15 mouse cellular contexts compared by ENCODE assay signal in the genomic region with DNA sequence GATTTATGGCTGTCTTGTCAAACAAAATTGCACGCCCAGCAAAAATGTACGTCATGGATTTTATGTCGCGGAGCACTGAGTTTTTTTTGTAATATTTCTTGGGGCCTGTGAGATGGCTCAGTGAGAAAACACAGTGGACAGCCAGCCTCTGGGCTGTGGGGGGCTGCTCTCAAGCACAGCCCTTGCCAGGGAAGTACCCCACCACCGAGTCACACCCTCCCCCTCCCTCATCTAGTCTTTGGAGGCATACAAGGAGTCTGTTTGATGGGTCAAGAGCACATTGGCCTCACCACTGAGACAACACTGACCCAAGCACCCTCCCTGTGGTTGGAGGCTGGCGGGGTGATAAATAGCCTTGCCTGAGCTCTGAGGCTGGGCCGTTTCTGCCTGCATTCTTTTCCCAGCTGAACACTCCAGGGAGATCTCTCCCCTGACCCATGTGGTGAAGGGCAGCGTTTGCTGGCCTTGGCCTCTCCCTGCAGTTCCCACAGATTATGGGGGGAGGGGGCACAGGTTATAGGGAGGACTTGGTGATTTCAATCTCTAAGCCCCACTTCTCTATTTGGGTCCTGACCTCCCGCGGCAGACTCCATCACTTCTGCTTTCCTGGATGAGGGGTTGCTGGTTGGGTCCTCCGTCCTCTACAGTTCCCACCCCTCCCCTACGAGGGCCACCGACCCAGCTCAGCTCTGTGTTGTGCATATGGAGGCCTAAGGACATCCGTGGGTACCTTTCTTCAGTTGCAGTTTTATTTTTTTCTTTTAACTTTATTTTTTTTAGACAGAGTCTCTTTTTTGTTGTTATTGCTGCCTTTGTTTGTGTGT. TPM values are rescaled to one million over a fixed set of nuclear protein-coding genes. Genes with fewer than 3 reads are reported as not detected.
A peak's percentile ranks its signal among the peaks of the same experiment; 100 is the strongest.
DNase-seq lines count a peak whose midpoint lies in the region; ATAC-seq and TF ChIP-seq lines count a peak whose summit lies in the region.
"Had no signal": no experiment of that assay in that cellular context is flagged by ENCODE, and none has a peak within 500 bp of the region (broad histone marks: within the 10 kb centered on the region; RNA-seq: fewer than 3 reads in every experiment).

No protein-coding gene starts in this region.

- ATAC-seq in kidney, postnatal 0 days (replicated peaks; ENCODE audit: low FRiP score, low read depth) = no peak
- ATAC-seq in common myeloid progenitor, adult 5-6 weeks (replicated peaks; ENCODE audit: low read depth, poor library complexity, severe bottlenecking) = peak; percentile 71
- ATAC-seq in hindbrain, embryonic 11.5 days (ENCODE audit: low FRiP score) = peak; percentile 71
- ATAC-seq in monocyte, adult 5-6 weeks (replicated peaks; ENCODE audit: insufficient number of reproducible peaks, low FRiP score, low TSS enrichment, poor library complexity, severe bottlenecking) = peak; percentile 62
- ATAC-seq: lung, postnatal 0 days had no signal

- H3K4me3 ChIP-seq in kidney, postnatal 0 days (replicated peaks; ENCODE audit: low read depth, low read length) = no peak overlapping the region
- H3K4me3 ChIP-seq in hindbrain, embryonic 11.5 days (ENCODE audit: low read depth, low read length) = no peak overlapping the region
- H3K4me3 ChIP-seq: limb, embryonic 13.5 days; neural tube, embryonic 12.5 days had no signal

- H3K36me3 ChIP-seq in kidney, postnatal 0 days (ENCODE audit: insufficient read depth, low read length) = no peaks in the 10 kb centered on the region
- no peaks in the 10 kb centered on the region for H3K36me3 ChIP-seq in hindbrain, embryonic 11.5 days (ENCODE audit: control insufficient read depth, insufficient read depth, low read length)
- H3K36me3 ChIP-seq: limb, embryonic 13.5 days; neural tube, embryonic 12.5 days had no signal

- no peak overlapping the region for H3K9ac ChIP-seq in kidney, postnatal 0 days (ENCODE audit: low read depth, low read length)
- H3K9ac ChIP-seq in hindbrain, embryonic 11.5 days (ENCODE audit: low read depth, low read length) = 0 out of 2 replicates have a peak overlapping the region, but pooled peaks have one; percentile 4
- H3K9ac ChIP-seq: limb, embryonic 13.5 days; neural tube, embryonic 12.5 days had no signal

- no peak overlapping the region for H3K27ac ChIP-seq in kidney, postnatal 0 days
- peak overlapping the region; percentile 72 for H3K27ac ChIP-seq in hindbrain, embryonic 11.5 days (ENCODE audit: low read depth, low read length)
- H3K27ac ChIP-seq: limb, embryonic 13.5 days; neural tube, embryonic 12.5 days had no signal

- H3K4me1 ChIP-seq in kidney, postnatal 0 days (replicated peaks; ENCODE audit: insufficient read depth, low read length) = 0 out of 2 replicates have a peak, but pooled peaks cover 3% of the 10 kb centered on the region
- H3K4me1 ChIP-seq in hindbrain, embryonic 11.5 days (replicated peaks; ENCODE audit: control insufficient read depth, insufficient read depth, low read length) = no peaks in the 10 kb centered on the region; the same call in 1 of the 2 replicates

- no peaks in the 10 kb centered on the region for H3K9me3 ChIP-seq in kidney, postnatal 0 days (replicated peaks; ENCODE audit: low read length)
- no peaks in the 10 kb centered on the region for H3K9me3 ChIP-seq in hindbrain, embryonic 11.5 days (ENCODE audit: control insufficient read depth, low read length)

- no peaks in the 10 kb centered on the region for H3K27me3 ChIP-seq in kidney, postnatal 0 days (ENCODE audit: insufficient read depth, low read length)
- no peaks in the 10 kb centered on the region for H3K27me3 ChIP-seq in hindbrain, embryonic 11.5 days (ENCODE audit: control insufficient read depth, insufficient read depth, low read length)
- H3K27me3 ChIP-seq: limb, embryonic 13.5 days; neural tube, embryonic 12.5 days had no signal

- TF ChIP-seq CTCF in kidney, postnatal 0 days (IDR thresholded peaks at IDR 0.05; ENCODE audit: low read depth) = no peak

- no peak overlapping the region for H3K4me2 ChIP-seq in kidney, postnatal 0 days (ENCODE audit: low read length)
- H3K4me2 ChIP-seq in hindbrain, embryonic 11.5 days (replicated peaks; ENCODE audit: low read depth, low read length) = no peak overlapping the region
- H3K4me2 ChIP-seq: limb, embryonic 13.5 days; neural tube, embryonic 12.5 days had no signal

- 32% methylated on average over 14 of the region's 14 CpGs for WGBS in kidney, postnatal 0 days
- WGBS in hindbrain, embryonic 11.5 days = 36% methylated on average over 14 of the region's 14 CpGs

- peak; percentile 30 for DNase-seq in kidney, postnatal 0 days (ENCODE audit: low spot score)
- no peak for DNase-seq in kidney, postnatal 14 days
- peak; percentile 47 for DNase-seq in hindbrain, embryonic 11.5 days (ENCODE audit: low spot score)
- no peak for DNase-seq in layer of hippocampus, adult 9-10 months (ENCODE audit: low spot score)
- no peak for DNase-seq in c-Kit-positive CD71-positive TER-119-positive erythroid progenitor cells, embryonic 14.5 days (ENCODE audit: low spot score)
- DNase-seq in urinary bladder, adult 18-20 months (ENCODE audit: low spot score in 2 of 2) = no peak
- DNase-seq: adrenal gland, postnatal 36 days; cerebellum, adult 11 months; kidney, adult 2 months; right cerebral cortex, postnatal 14 days had no signal

RNA-seq across cellular contexts. Expression of gene Parvg, which starts 26.3 kb away (rescaled TPM):
- polyA plus RNA-seq in kidney, postnatal 0 days (2015; fragmentation: Nextera tagmentation; extraction: Ambion mirVana) = 1.4 TPM in 2 replicates
- 172 and 201 TPM in 2 replicates for total RNA-seq in common myeloid progenitor, adult 5-6 weeks (2017)
- polyA plus RNA-seq in hindbrain, embryonic 11.5 days (2014; fragmentation: Nextera tagmentation; extraction: Ambion mirVana) = 0.57 and 0.62 TPM in 2 replicates
- 54.1 to 106 TPM (median 56.9 TPM) in 3 replicates for total RNA-seq in monocyte, adult 5-6 weeks (2017)

Comparison
In these comparisons a context has a peak if more than half of its experiments do, and no peak if none do; other contexts are left out.
1. DNase-seq: peak in kidney, postnatal 0 days (single experiment) and hindbrain, embryonic 11.5 days (single experiment); none in kidney, postnatal 14 days (single experiment), layer of hippocampus, adult 9-10 months (single experiment), c-Kit-positive CD71-positive TER-119-positive erythroid progenitor cells, embryonic 14.5 days (single experiment) and urinary bladder, adult 18-20 months (0 of 2).